Mouse (Mus musculus) E14TG2a.4 (cell line): ENCODE data around the gene Fcf1.

ENCODE experiments used
- CTCF ChIP-seq: conservative IDR thresholded peaks from 2 replicates; pipeline ENCODE4 v1.5.1; 2014; ENCODE audit warnings: low read length
- POU5F1 ChIP-seq: IDR thresholded peaks from 2 replicates; pipeline ENCODE4 v1.6.1; 2014; ENCODE audit warnings: low read length, borderline replicate concordance

DNA sequence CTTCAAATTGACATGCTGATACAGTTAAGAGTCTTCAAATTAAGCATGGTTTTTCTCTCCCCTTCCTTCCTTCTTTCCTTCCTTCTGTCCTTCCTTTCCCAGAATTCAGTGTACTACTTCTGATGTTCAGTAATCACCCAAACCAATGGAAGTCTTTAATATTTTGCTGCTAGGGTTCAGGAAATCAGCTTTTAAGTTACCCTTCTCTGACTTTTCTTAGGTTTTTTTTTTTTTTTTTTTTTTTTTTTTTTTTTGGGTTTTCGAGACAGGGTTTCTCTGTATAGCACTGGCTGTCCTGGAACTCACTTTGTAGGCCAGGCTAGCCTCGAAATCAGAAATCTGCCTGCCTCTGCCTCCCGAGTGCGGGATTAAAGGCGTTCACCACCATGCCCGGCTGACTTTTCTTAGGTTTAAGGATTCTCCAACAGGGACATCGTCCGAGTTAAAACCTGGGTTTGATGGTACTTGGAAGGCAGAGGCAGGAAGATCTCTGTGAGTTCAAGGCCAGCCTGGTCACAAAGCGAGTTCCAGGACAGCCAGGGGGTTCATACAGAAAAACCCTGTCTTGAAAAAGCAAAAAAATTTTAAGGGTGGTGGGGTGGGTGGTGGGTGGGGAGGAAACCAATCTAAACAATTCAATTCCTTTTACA, 24.5 kb downstream of the Fcf1 start:
- TF ChIP-seq CTCF (no peak), POU5F1 (no peak)
